Mouse (Mus musculus) intestine, embryonic 15.5 days (tissue): Measurements from ENCODE around the gene Crxos. TPM values are rescaled to one million over a fixed set of nuclear protein-coding genes. Genes with fewer than 3 reads are reported as not detected.

Source experiments
- ATAC-seq: fragments of 200-750 bp; cut with Nextera tagmentation; 2 replicates; pipeline ENCODE4 v1.8.0; 2017; ENCODE audit warnings: moderate TSS enrichment, moderate library complexity
- H3K27ac ChIP-seq: fragments of 300-500 bp; sonication (generic); 2 replicates; pipeline ENCODE4 v1.5.1; 2015; ENCODE audit warnings: mild to moderate bottlenecking, inconsistent platforms
- H3K27me3 ChIP-seq: fragments of 300-500 bp; sonication (generic); replicated peaks from 2 replicates; pipeline ENCODE4 v1.6.1; 2015; ENCODE audit warnings: inconsistent platforms
- H3K36me3 ChIP-seq: fragments of 300-500 bp; sonication (generic); 2 replicates; pipeline ENCODE4 v1.6.1; 2015; ENCODE audit warnings: inconsistent platforms
- H3K4me1 ChIP-seq: fragments of 300-500 bp; sonication (generic); replicated peaks from 2 replicates; pipeline ENCODE4 v1.6.1; 2015; ENCODE audit warnings: inconsistent platforms
- H3K4me2 ChIP-seq: fragments of 300-500 bp; sonication (generic); replicated peaks from 2 replicates; pipeline ENCODE4 v1.6.1; 2015; ENCODE audit warnings: mild to moderate bottlenecking, inconsistent platforms
- H3K4me3 ChIP-seq: fragments of 300-500 bp; sonication (generic); replicated peaks from 2 replicates; pipeline ENCODE4 v1.5.1; 2015; ENCODE audit warnings: inconsistent platforms
- H3K9ac ChIP-seq: fragments of 300-500 bp; sonication (generic); 2 replicates; pipeline ENCODE4 v1.6.1; 2015; ENCODE audit warnings: inconsistent platforms
- H3K9me3 ChIP-seq: fragments of 300-500 bp; sonication (generic); 2 replicates; pipeline ENCODE4 v1.6.1; 2016; ENCODE audit warnings: inconsistent platforms
- WGBS: fragments of 180-500 bp; shearing (Covaris S2); methylation state at CpG from one replicate; pipeline ENCODE4 v1.1.7; 2015; 5-methylcytosine and 5-hydroxymethylcytosine counted together
- polyA plus RNA-seq: library from polyadenylated mRNA; unstranded; fragments of >200 nt; fragmentation: Nextera tagmentation; extraction: Ambion mirVana; gene quantifications from 2 replicates; pipeline ENCODE4 v1.2.1, GENCODE M21; 2015

Gene Crxos
- polyA plus RNA-seq, 1 experiment from 2014 or later: not detected

GRCm38 (mm10) chr7:15950008-15950407 lies 67.6 kb downstream of the Crxos start:
- Histone ChIP-seq H3K4me3 (no peak overlapping the region), H3K9ac (no peak overlapping the region), H3K4me1 (peaks cover 13% of the 10 kb centered on the region), H3K27ac (no peak overlapping the region), H3K4me2 (no peak overlapping the region), H3K9me3 (no peaks in the 10 kb centered on the region), H3K36me3 (peaks cover 20% of the 10 kb centered on the region), H3K27me3 (no peaks in the 10 kb centered on the region)
- WGBS: 87% methylated on average over 15 of the region's 15 CpGs
- no peak for ATAC-seq

DNA sequence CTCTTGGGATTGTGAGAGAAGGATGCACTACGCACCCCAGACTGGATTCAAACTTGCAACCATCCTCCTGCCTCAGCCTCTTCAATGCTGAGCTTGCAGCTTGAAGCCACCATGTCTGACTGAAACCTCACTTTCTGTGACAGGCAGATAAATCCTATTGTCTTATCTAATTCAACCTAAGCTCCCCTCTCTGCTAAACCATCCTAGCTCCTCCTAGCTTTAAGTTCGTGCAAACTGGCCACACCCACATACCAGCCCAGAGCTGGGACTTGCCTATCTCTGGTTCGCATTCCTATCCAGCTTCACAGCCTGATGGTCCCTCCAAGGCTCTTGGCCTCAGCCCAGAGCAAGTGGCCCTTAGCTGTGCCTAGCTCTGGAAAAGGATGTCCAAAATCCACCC lies 70.0 kb downstream of the Crxos start:
- Histone ChIP-seq H3K9me3 (no peaks in the 10 kb centered on the region), H3K27me3 (no peaks in the 10 kb centered on the region), H3K4me3 (no peak overlapping the region), H3K27ac (no peak overlapping the region), H3K4me2 (no peak overlapping the region), H3K36me3 (peaks cover 24% of the 10 kb centered on the region), H3K9ac (no peak overlapping the region), H3K4me1 (peaks cover 18% of the 10 kb centered on the region)
- no peak for ATAC-seq
- WGBS: 57% methylated on average over 3 of the region's 3 CpGs

Other genes starting within 250 kb of the Crxos start
- gene Obox3, start 242.7 kb upstream of the Crxos start, polyA plus RNA-seq: not detected in 2 replicates
- not detected in 2 replicates for gene Obox5, start 132.5 kb upstream of the Crxos start, polyA plus RNA-seq
- not detected in 2 replicates for gene Obox6, start 42.9 kb upstream of the Crxos start, polyA plus RNA-seq
- not detected in 2 replicates for gene Crx, start 2.6 kb upstream of the Crxos start, polyA plus RNA-seq
- gene Selenow, start 39.8 kb downstream of the Crxos start, polyA plus RNA-seq: 645 and 657 TPM in 2 replicates
- 161 and 174 TPM in 2 replicates for gene Nop53, start 63.5 kb downstream of the Crxos start, polyA plus RNA-seq
- gene Ehd2, start 85.0 kb downstream of the Crxos start, polyA plus RNA-seq: 42.3 and 50.9 TPM in 2 replicates
- gene Bicra, start 165.3 kb downstream of the Crxos start, polyA plus RNA-seq: 4.9 and 5.4 TPM in 2 replicates
- gene Zfp541, start 179.2 kb downstream of the Crxos start, polyA plus RNA-seq: 0.03 and 0.06 TPM in 2 replicates
- 186 and 194 TPM in 2 replicates for gene Napa, start 215.8 kb downstream of the Crxos start, polyA plus RNA-seq
- 24.4 and 25.6 TPM in 2 replicates for gene Kptn, start 237.3 kb downstream of the Crxos start, polyA plus RNA-seq
- gene Slc8a2, start 247.2 kb downstream of the Crxos start, polyA plus RNA-seq: 0.15 and 0.23 TPM in 2 replicates